Mouse (Mus musculus): ENCODE results near the gene Tex38. TPM values are rescaled to one million over a fixed set of nuclear protein-coding genes. Genes with fewer than 3 reads are reported as not detected.

Tex38 gene
- total and polyA plus RNA-seq, 2 experiments from 2014 or later, result 0.30 TPM; not detected in 1

DNA sequence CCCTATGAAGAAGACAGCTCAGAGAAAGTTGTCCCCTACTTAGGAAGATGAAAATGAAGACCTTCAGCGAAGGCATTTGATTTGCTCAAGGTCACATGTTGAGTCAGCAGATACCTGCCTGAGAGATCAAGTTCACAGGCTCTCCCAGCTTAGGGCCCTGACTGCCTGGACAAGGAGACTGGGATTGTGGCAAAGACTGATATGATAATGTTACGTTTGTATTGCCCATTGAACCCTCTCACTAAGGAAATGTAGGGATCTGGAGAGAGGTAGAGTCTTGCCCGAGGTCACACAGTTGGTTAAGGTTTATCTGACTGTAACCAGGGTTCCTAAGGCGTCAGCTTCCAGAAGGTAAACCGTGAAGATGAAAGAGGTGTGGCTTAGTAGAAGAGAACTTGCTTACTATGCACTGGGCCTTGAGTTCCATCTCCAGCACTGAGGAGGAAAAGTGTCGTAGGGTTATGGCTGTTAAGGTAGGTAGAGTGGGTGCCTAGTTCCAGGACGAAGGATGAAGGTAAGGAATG is 4.8 kb upstream of the Tex38 start:
- peak; percentile 19; the same call in 1 of the 2 replicates for ATAC-seq (ENCODE audit: insufficient read depth, low read depth)
- no peaks in the 10 kb centered on the region for H3K9me3 ChIP-seq (replicated peaks; ENCODE audit: control insufficient read depth, low read length)
- TF ChIP-seq EP300 (IDR thresholded peaks at IDR 0.05; ENCODE audit: low read depth) (no peak), CTCF (IDR thresholded peaks at IDR 0.05; ENCODE audit: low read depth) (no peak)
- H3K4me1 ChIP-seq (ENCODE audit: control insufficient read depth, insufficient read depth), result no peaks in the 10 kb centered on the region
- H3K4me3 ChIP-seq (ENCODE audit: low read depth, low read length), result peak overlapping the region; percentile 91
- peak overlapping the region; percentile 85 for H3K9ac ChIP-seq (replicated peaks; ENCODE audit: low read depth, low read length)
- H3K4me2 ChIP-seq (ENCODE audit: low read depth, low read length), result peak overlapping the region; percentile 81
- H3K27ac ChIP-seq (ENCODE audit: low read depth), result peak overlapping the region; percentile 82
- no peaks in the 10 kb centered on the region for H3K27me3 ChIP-seq (ENCODE audit: control insufficient read depth, insufficient read depth, low read length)
- 43% methylated on average over 7 of the region's 7 CpGs for WGBS
- H3K36me3 ChIP-seq (replicated peaks; ENCODE audit: control insufficient read depth, insufficient read depth, low read length), result peaks cover 35% of the 10 kb centered on the region
- no peak for DNase-seq (ENCODE audit: low spot score)

DNA sequence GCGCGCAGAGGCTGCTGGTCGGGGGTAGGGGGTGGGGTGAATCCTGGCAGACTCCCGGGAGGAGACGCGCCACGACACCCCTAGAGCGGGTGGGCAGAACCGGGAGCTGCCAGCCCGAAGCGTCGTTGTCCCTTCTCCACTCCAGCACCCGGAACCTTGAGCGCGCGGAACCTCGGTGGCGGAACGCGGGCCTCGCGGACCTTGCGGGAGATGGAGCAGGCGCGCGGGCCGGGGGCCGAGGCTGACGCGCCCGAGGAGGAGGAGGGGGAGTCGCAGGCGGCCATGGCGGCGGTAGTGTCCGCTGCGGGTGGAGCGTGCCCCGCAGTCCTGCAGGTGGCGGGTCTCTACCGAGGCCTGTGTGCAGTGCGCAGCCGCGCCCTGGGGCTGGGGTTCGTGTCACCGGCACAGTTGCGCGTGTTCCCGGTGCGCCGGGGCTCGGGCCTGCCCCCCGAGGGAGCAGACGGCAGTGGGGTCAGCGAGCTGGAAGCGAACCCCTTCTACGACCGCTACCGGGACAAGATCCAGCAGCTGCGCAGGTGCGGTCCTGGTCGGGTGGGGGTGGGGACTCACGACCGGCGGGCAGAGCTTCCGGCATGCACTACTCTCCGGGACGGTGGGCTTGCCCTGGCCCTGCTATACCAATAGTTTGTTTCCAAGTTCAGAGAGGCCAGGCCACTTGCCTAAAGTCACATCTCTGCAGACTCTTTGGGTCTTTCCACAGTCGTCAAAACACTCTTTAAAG is 4.1 kb upstream of the Tex38 start, which contains the start of gene Atpaf1:
Gene Atpaf1, plus strand, starts transcription at position 44 of the 742 bp plus-strand sequence.
- H3K27me3 ChIP-seq (ENCODE audit: control insufficient read depth, insufficient read depth, low read length), result no peaks in the 10 kb centered on the region
- H3K4me2 ChIP-seq (ENCODE audit: low read depth, low read length), result peak within 1 kb of the TSS; percentile 81
- under 1% methylated on average over 66 of the region's 69 CpGs for WGBS
- DNase-seq (ENCODE audit: low spot score) (peak; percentile 41), ATAC-seq (ENCODE audit: insufficient read depth, low read depth) (peak; percentile 85)
- H3K4me1 ChIP-seq (ENCODE audit: control insufficient read depth, insufficient read depth), result no peaks in the 10 kb centered on the region
- H3K4me3 ChIP-seq (ENCODE audit: low read depth, low read length), result peak within 1 kb of the TSS; percentile 91
- H3K9me3 ChIP-seq (replicated peaks; ENCODE audit: control insufficient read depth, low read length), result no peaks in the 10 kb centered on the region
- TF ChIP-seq EP300 (IDR thresholded peaks at IDR 0.05; ENCODE audit: low read depth) (no peak), CTCF (IDR thresholded peaks at IDR 0.05; ENCODE audit: low read depth) (peak; percentile 9; the same call in 1 of the 2 replicates)
- H3K9ac ChIP-seq (replicated peaks; ENCODE audit: low read depth, low read length), result peak within 1 kb of the TSS; percentile 85
- H3K27ac ChIP-seq (ENCODE audit: low read depth), result peak within 1 kb of the TSS; percentile 82
- peaks cover 29% of the 10 kb centered on the region for H3K36me3 ChIP-seq (replicated peaks; ENCODE audit: control insufficient read depth, insufficient read depth, low read length)

DNA sequence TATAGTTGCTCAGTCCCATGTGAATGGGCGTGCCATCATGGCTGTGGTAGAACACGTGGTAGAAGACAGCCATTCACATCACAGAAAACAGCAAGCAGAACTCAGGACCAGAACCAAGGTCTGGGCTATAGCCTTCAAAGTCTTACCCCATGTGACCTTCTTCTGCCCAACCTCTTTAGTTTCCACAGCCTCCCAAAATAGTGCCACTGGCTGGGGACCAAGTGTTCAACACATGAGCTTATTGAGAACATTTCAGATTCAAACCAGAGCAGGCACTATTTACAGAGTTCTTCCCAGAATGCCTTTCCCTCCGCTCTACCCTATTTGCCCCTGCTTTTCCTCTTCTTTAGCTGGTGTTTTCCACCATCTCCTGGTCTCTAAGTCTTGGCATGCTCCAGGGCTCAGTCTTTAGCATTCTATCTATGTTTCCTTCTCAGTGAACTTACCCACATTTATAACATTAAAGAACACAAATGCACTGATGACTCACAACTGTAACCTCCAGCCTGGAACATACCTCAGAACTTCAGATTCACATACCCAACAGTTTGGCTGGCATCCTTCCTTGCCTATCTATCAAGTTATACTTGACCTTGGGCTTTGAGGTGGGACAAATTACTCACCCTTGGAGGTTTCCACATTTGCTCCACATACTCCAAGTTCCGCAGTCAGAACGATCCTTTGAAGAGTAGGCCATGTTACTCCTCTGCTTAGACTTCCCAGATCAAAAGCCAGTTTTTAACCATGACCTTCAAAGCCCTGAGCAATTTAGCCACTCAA is 1.4 kb upstream of the Tex38 start:
- no peaks in the 10 kb centered on the region for H3K27me3 ChIP-seq (ENCODE audit: control insufficient read depth, insufficient read depth, low read length)
- H3K4me1 ChIP-seq (ENCODE audit: control insufficient read depth, insufficient read depth), result 0 out of 2 replicates have a peak, but pooled peaks cover 3% of the 10 kb centered on the region
- ATAC-seq (ENCODE audit: insufficient read depth, low read depth) (no peak), DNase-seq (ENCODE audit: low spot score) (no peak)
- H3K9ac ChIP-seq (replicated peaks; ENCODE audit: low read depth, low read length), result no peak overlapping the region
- peaks cover 3% of the 10 kb centered on the region; the same call in 1 of the 2 replicates for H3K36me3 ChIP-seq (replicated peaks; ENCODE audit: control insufficient read depth, insufficient read depth, low read length)
- TF ChIP-seq EP300 (IDR thresholded peaks at IDR 0.05; ENCODE audit: low read depth), result no peak
- TF ChIP-seq CTCF (IDR thresholded peaks at IDR 0.05; ENCODE audit: low read depth), result no peak
- no peak overlapping the region for H3K4me3 ChIP-seq (ENCODE audit: low read depth, low read length)
- no peak overlapping the region for H3K4me2 ChIP-seq (ENCODE audit: low read depth, low read length)
- H3K9me3 ChIP-seq (replicated peaks; ENCODE audit: control insufficient read depth, low read length), result no peaks in the 10 kb centered on the region
- 77% methylated on average over 5 of the region's 5 CpGs for WGBS
- no peak overlapping the region for H3K27ac ChIP-seq (ENCODE audit: low read depth)

GRCm38 (mm10) chr4:115780269-115780668 is 549 bp downstream of the Tex38 start:
- Histone ChIP-seq H3K4me1 (ENCODE audit: control insufficient read depth, insufficient read depth) (0 out of 2 replicates have a peak, but pooled peaks cover 3% of the 10 kb centered on the region), H3K4me2 (ENCODE audit: low read depth, low read length) (no peak overlapping the region), H3K27me3 (ENCODE audit: control insufficient read depth, insufficient read depth, low read length) (no peaks in the 10 kb centered on the region), H3K27ac (ENCODE audit: low read depth) (no peak overlapping the region), H3K9me3 (replicated peaks; ENCODE audit: control insufficient read depth, low read length) (no peaks in the 10 kb centered on the region), H3K9ac (replicated peaks; ENCODE audit: low read depth, low read length) (no peak overlapping the region), H3K36me3 (replicated peaks; ENCODE audit: control insufficient read depth, insufficient read depth, low read length) (peaks cover 8% of the 10 kb centered on the region; the same call in 1 of the 2 replicates), H3K4me3 (ENCODE audit: low read depth, low read length) (no peak overlapping the region)
- TF ChIP-seq EP300 (IDR thresholded peaks at IDR 0.05; ENCODE audit: low read depth) (no peak), CTCF (IDR thresholded peaks at IDR 0.05; ENCODE audit: low read depth) (no peak)
- no peak for DNase-seq (ENCODE audit: low spot score)
- 32% methylated on average over 6 of the region's 6 CpGs for WGBS
- ATAC-seq (ENCODE audit: insufficient read depth, low read depth), result no peak

GRCm38 (mm10) chr4:115777627-115778026 is 3.2 kb downstream of the Tex38 start:
- no peak overlapping the region for H3K27ac ChIP-seq (ENCODE audit: low read depth)
- peaks cover 18% of the 10 kb centered on the region for H3K36me3 ChIP-seq (replicated peaks; ENCODE audit: control insufficient read depth, insufficient read depth, low read length)
- H3K9ac ChIP-seq (replicated peaks; ENCODE audit: low read depth, low read length), result no peak overlapping the region
- no peaks in the 10 kb centered on the region for H3K9me3 ChIP-seq (replicated peaks; ENCODE audit: control insufficient read depth, low read length)
- H3K4me1 ChIP-seq (ENCODE audit: control insufficient read depth, insufficient read depth), result 0 out of 2 replicates have a peak, but pooled peaks cover 3% of the 10 kb centered on the region
- H3K27me3 ChIP-seq (ENCODE audit: control insufficient read depth, insufficient read depth, low read length), result no peaks in the 10 kb centered on the region
- TF ChIP-seq EP300 (IDR thresholded peaks at IDR 0.05; ENCODE audit: low read depth) (no peak), CTCF (IDR thresholded peaks at IDR 0.05; ENCODE audit: low read depth) (no peak)
- 85% methylated on average over 2 of the region's 2 CpGs for WGBS
- no peak for ATAC-seq (ENCODE audit: insufficient read depth, low read depth)
- DNase-seq (ENCODE audit: low spot score), result no peak
- no peak overlapping the region for H3K4me3 ChIP-seq (ENCODE audit: low read depth, low read length)
- H3K4me2 ChIP-seq (ENCODE audit: low read depth, low read length), result no peak overlapping the region

Data from heart, postnatal 0 days (tissue).